Mouse (Mus musculus) forebrain, postnatal 0 days (tissue): ENCODE data around the gene Efhb. TPM values are rescaled to one million over a fixed set of nuclear protein-coding genes. Genes with fewer than 3 reads are reported as not detected.
A peak's percentile ranks its signal among the peaks of the same experiment; 100 is the strongest.

Source experiments
- ATAC-seq: fragments of 200-750 bp; cut with Nextera tagmentation; 2 replicates; pipeline ENCODE4 v1.8.0; 2017; ENCODE audit warnings: mild to moderate bottlenecking, moderate library complexity
- DNase-seq: peaks from one replicate; pipeline ENCODE4 v3.0.0-alpha.2; 2015
- H3K27ac ChIP-seq: fragments of 300-500 bp; sonication (generic); 2 replicates; pipeline ENCODE4 v1.5.1; 2014; ENCODE audit warnings: low read depth, mild to moderate bottlenecking, antibody characterized with exemption, low read length, moderate library complexity, mixed read lengths
- H3K27me3 ChIP-seq: fragments of 300-500 bp; sonication (generic); 2 replicates; pipeline ENCODE4 v1.6.1; 2014; ENCODE audit warnings: mild to moderate bottlenecking, low read length, mixed read lengths; ENCODE audit not compliant: insufficient read depth
- H3K36me3 ChIP-seq: fragments of 300-500 bp; sonication (generic); 2 replicates; pipeline ENCODE4 v1.6.1; 2014; ENCODE audit warnings: mild to moderate bottlenecking, moderate library complexity; ENCODE audit not compliant: insufficient read depth
- H3K4me1 ChIP-seq: fragments of 300-500 bp; sonication (generic); 2 replicates; pipeline ENCODE4 v1.6.1; 2014; ENCODE audit warnings: antibody characterized with exemption; ENCODE audit not compliant: insufficient read depth
- H3K4me2 ChIP-seq: fragments of 300-500 bp; sonication (generic); 2 replicates; pipeline ENCODE4 v1.6.1; 2014; ENCODE audit warnings: low read depth, mild to moderate bottlenecking, moderate library complexity
- H3K4me3 ChIP-seq: fragments of 300-500 bp; sonication (generic); 2 replicates; pipeline ENCODE4 v1.5.1; 2014; ENCODE audit warnings: low read depth, low read length, mixed read lengths
- H3K9ac ChIP-seq: fragments of 300-500 bp; sonication (generic); 2 replicates; pipeline ENCODE4 v1.6.1; 2014; ENCODE audit warnings: mild to moderate bottlenecking
- H3K9me3 ChIP-seq: fragments of 300-500 bp; sonication (generic); 2 replicates; pipeline ENCODE4 v1.6.1; 2016; ENCODE audit warnings: low read length
- CTCF ChIP-seq: sonication (generic); IDR thresholded peaks from 2 replicates; pipeline ENCODE4 v1.5.1; 2016; ENCODE audit warnings: antibody characterized with exemption, control low read depth, low read depth
- WGBS: fragments of 180-500 bp; shearing (Covaris S2); extraction: QIAGEN DNeasy Blood & Tissue Kit; methylation state at CpG from one replicate; pipeline ENCODE4 v1.1.7; 2014; 5-methylcytosine and 5-hydroxymethylcytosine counted together
- polyA plus RNA-seq: library from polyadenylated mRNA; unstranded; fragments of >200 nt; fragmentation: Nextera tagmentation; extraction: Ambion mirVana; gene quantifications from 2 replicates; pipeline ENCODE4 v1.2.1, GENCODE M21; 2015
- total RNA-seq: library from RNA; depleted of rRNA; stranded (reverse); fragments of >200 nt; gene quantifications from 2 replicates; pipeline ENCODE4 v1.2.3, GENCODE M21; 2014; rRNA removed

Gene Efhb
- total and polyA plus RNA-seq, 2 experiments from 2014 or later, result 0.86 to 4.2 TPM

GRCm38 (mm10) chr17:53456152-53456551 lies 7.0 kb downstream of the Efhb start:
- WGBS, result 91% methylated on average over 2 of the region's 2 CpGs
- no peaks in the 10 kb centered on the region; the same call in 1 of the 2 replicates for H3K9me3 ChIP-seq
- H3K27ac ChIP-seq, result no peak overlapping the region
- no peaks in the 10 kb centered on the region for H3K4me1 ChIP-seq
- no peak overlapping the region for H3K9ac ChIP-seq
- H3K36me3 ChIP-seq, result no peaks in the 10 kb centered on the region
- no peak for DNase-seq
- no peak for TF ChIP-seq CTCF
- H3K4me2 ChIP-seq, result no peak overlapping the region
- H3K4me3 ChIP-seq, result no peak overlapping the region
- ATAC-seq, result no peak
- H3K27me3 ChIP-seq, result no peaks in the 10 kb centered on the region

- Histone ChIP-seq H3K4me2 (no peak overlapping the region), H3K36me3 (no peaks in the 10 kb centered on the region), H3K4me1 (no peaks in the 10 kb centered on the region), H3K27ac (no peak overlapping the region), H3K9me3 (no peaks in the 10 kb centered on the region), H3K9ac (no peak overlapping the region), H3K27me3 (no peaks in the 10 kb centered on the region), H3K4me3 (no peak overlapping the region)
- WGBS, result 53% methylated on average over 10 of the region's 10 CpGs
- ATAC-seq (no peak), DNase-seq (peak; percentile 22)
- TF ChIP-seq CTCF, result peak; percentile 49
Observed at GRCm38 (mm10) chr17:53402689-53403306, 60.3 kb downstream of the Efhb start.

- WGBS, result 94% methylated on average over 2 of the region's 2 CpGs
- H3K27ac ChIP-seq, result no peak overlapping the region
- DNase-seq, result no peak
- no peaks in the 10 kb centered on the region for H3K9me3 ChIP-seq
- no peak for TF ChIP-seq CTCF
- no peak for ATAC-seq
- no peak overlapping the region for H3K4me2 ChIP-seq
- no peak overlapping the region for H3K9ac ChIP-seq
- no peaks in the 10 kb centered on the region for H3K36me3 ChIP-seq
- no peaks in the 10 kb centered on the region for H3K4me1 ChIP-seq
- H3K4me3 ChIP-seq, result no peak overlapping the region
- no peaks in the 10 kb centered on the region for H3K27me3 ChIP-seq
Observed at GRCm38 (mm10) chr17:53393201-53393600, 69.9 kb downstream of the Efhb start.

- peak; percentile 75 for TF ChIP-seq CTCF
- peak; percentile 48 for DNase-seq
- 38% methylated on average over 4 of the region's 4 CpGs for WGBS
- Histone ChIP-seq H3K27me3 (no peaks in the 10 kb centered on the region), H3K4me2 (no peak overlapping the region), H3K36me3 (no peaks in the 10 kb centered on the region), H3K27ac (no peak overlapping the region), H3K4me3 (no peak overlapping the region), H3K4me1 (no peaks in the 10 kb centered on the region), H3K9me3 (no peaks in the 10 kb centered on the region), H3K9ac (no peak overlapping the region)
- ATAC-seq, result 0 out of 2 replicates have a peak, but pooled peaks have one; percentile 36
Observed at GRCm38 (mm10) chr17:53389507-53389906, 73.6 kb downstream of the Efhb start.

GRCm38 (mm10) chr17:53387581-53388473 lies 75.3 kb downstream of the Efhb start:
- peak; percentile 78 for TF ChIP-seq CTCF
- H3K27ac ChIP-seq, result no peak overlapping the region
- DNase-seq (peak; percentile 58), ATAC-seq (peak; percentile 83)
- H3K9ac ChIP-seq, result no peak overlapping the region
- H3K9me3 ChIP-seq, result no peaks in the 10 kb centered on the region
- no peaks in the 10 kb centered on the region for H3K27me3 ChIP-seq
- H3K36me3 ChIP-seq, result no peaks in the 10 kb centered on the region
- H3K4me3 ChIP-seq, result no peak overlapping the region
- H3K4me1 ChIP-seq, result no peaks in the 10 kb centered on the region
- 47% methylated on average over 6 of the region's 6 CpGs for WGBS
- H3K4me2 ChIP-seq, result no peak overlapping the region

- Histone ChIP-seq H3K27ac (no peak overlapping the region), H3K4me3 (no peak overlapping the region), H3K27me3 (no peaks in the 10 kb centered on the region), H3K9ac (no peak overlapping the region), H3K4me2 (no peak overlapping the region), H3K4me1 (no peaks in the 10 kb centered on the region), H3K9me3 (no peaks in the 10 kb centered on the region), H3K36me3 (no peaks in the 10 kb centered on the region)
- TF ChIP-seq CTCF, result no peak
- WGBS, result 47% methylated on average over 6 of the region's 6 CpGs
- DNase-seq, result no peak
- no peak for ATAC-seq
Observed at GRCm38 (mm10) chr17:53386863-53387262, 76.3 kb downstream of the Efhb start.

GRCm38 (mm10) chr17:53364111-53364510 lies 99.0 kb downstream of the Efhb start:
- Histone ChIP-seq H3K9me3 (no peaks in the 10 kb centered on the region), H3K27me3 (no peaks in the 10 kb centered on the region), H3K4me1 (no peaks in the 10 kb centered on the region), H3K36me3 (no peaks in the 10 kb centered on the region), H3K27ac (no peak overlapping the region), H3K4me3 (no peak overlapping the region), H3K9ac (no peak overlapping the region), H3K4me2 (no peak overlapping the region)
- ATAC-seq (no peak), DNase-seq (no peak)
- no peak for TF ChIP-seq CTCF
- WGBS, result 88% methylated on average over 6 of the region's 6 CpGs

Other genes starting within 250 kb of the Efhb start
- gene Rab5a, start 15.9 kb upstream of the Efhb start, total RNA-seq, result 119 and 137 TPM in 2 replicates
- 88.3 and 123 TPM in 2 replicates for gene Rab5a, start 15.9 kb upstream of the Efhb start, polyA plus RNA-seq
- not detected in 2 replicates for gene Pp2d1, start 76.1 kb upstream of the Efhb start, total RNA-seq
- gene Pp2d1, start 76.1 kb upstream of the Efhb start, polyA plus RNA-seq, result 0.14 and 0.41 TPM in 2 replicates
- 19.7 and 20.9 TPM in 2 replicates for gene Kat2b, start 103.5 kb upstream of the Efhb start, total RNA-seq
- 1.7 and 2.4 TPM in 2 replicates for gene Kat2b, start 103.5 kb upstream of the Efhb start, polyA plus RNA-seq
- gene Sgo1, start 226.0 kb upstream of the Efhb start, total RNA-seq, result 1.4 and 3.1 TPM in 2 replicates
- gene Sgo1, start 226.0 kb upstream of the Efhb start, polyA plus RNA-seq, result 3.7 and 4.0 TPM in 2 replicates